Mouse (Mus musculus) heart, postnatal 0 days (tissue): ENCODE data around the gene Acyp1. TPM values are rescaled to one million over a fixed set of nuclear protein-coding genes. Genes with fewer than 3 reads are reported as not detected.
"Not testable (repeated sequence)": the region's sequence is repeated elsewhere in the genome, so short reads cannot be mapped to it uniquely, and the experiment has no call there.

Experiments
- ATAC-seq: fragments of 200-750 bp; cut with Nextera tagmentation; 2 replicates; pipeline ENCODE4 v1.8.0; 2017; ENCODE audit warnings: low read depth, moderate number of reproducible peaks, moderate library complexity; ENCODE audit not compliant: insufficient read depth
- DNase-seq: peaks from one replicate; pipeline ENCODE4 v3.0.0-alpha.2; 2016; ENCODE audit warnings: low spot score
- H3K27ac ChIP-seq: fragments of 300-500 bp; sonication (generic); 2 replicates; pipeline ENCODE4 v1.5.1; 2014; ENCODE audit warnings: low read depth, mild to moderate bottlenecking
- H3K27me3 ChIP-seq: fragments of 300-500 bp; sonication (generic); 2 replicates; pipeline ENCODE4 v1.6.1; 2014; ENCODE audit warnings: low read length, mixed read lengths; ENCODE audit not compliant: control insufficient read depth, insufficient read depth
- H3K36me3 ChIP-seq: fragments of 300-500 bp; sonication (generic); replicated peaks from 2 replicates; pipeline ENCODE4 v1.6.1; 2014; ENCODE audit warnings: low read length, mixed read lengths; ENCODE audit not compliant: control insufficient read depth, insufficient read depth
- H3K4me1 ChIP-seq: fragments of 300-500 bp; sonication (generic); 2 replicates; pipeline ENCODE4 v1.6.1; 2014; ENCODE audit warnings: antibody characterized with exemption; ENCODE audit not compliant: control insufficient read depth, insufficient read depth
- H3K4me2 ChIP-seq: fragments of 300-500 bp; sonication (generic); 2 replicates; pipeline ENCODE4 v1.6.1; 2014; ENCODE audit warnings: low read depth, mild to moderate bottlenecking, low read length, moderate library complexity
- H3K4me3 ChIP-seq: fragments of 300-500 bp; sonication (generic); 2 replicates; pipeline ENCODE4 v1.5.1; 2014; ENCODE audit warnings: low read depth, low read length
- H3K9ac ChIP-seq: fragments of 300-500 bp; sonication (generic); replicated peaks from 2 replicates; pipeline ENCODE4 v1.6.1; 2014; ENCODE audit warnings: low read depth, low read length, mixed read lengths
- H3K9me3 ChIP-seq: fragments of 300-500 bp; sonication (generic); replicated peaks from 2 replicates; pipeline ENCODE4 v1.6.1; 2016; ENCODE audit warnings: low read length; ENCODE audit not compliant: control insufficient read depth
- CTCF ChIP-seq: IDR thresholded peaks from 2 replicates; pipeline ENCODE4 v1.5.1; 2016; ENCODE audit warnings: antibody characterized with exemption, control low read depth, low read depth
- EP300 ChIP-seq: IDR thresholded peaks from 2 replicates; pipeline ENCODE4 v1.6.1; 2016; ENCODE audit warnings: antibody characterized with exemption, low read depth
- WGBS: fragments of 180-500 bp; shearing (Covaris S2); extraction: QIAGEN DNeasy Blood & Tissue Kit; methylation state at CpG from one replicate; pipeline ENCODE4 v1.1.7; 2014; 5-methylcytosine and 5-hydroxymethylcytosine counted together
- polyA plus RNA-seq: library from polyadenylated mRNA; unstranded; fragments of >200 nt; fragmentation: Nextera tagmentation; extraction: Ambion mirVana; gene quantifications from 2 replicates; pipeline ENCODE4 v1.2.1, GENCODE M21; 2015
- total RNA-seq: library from RNA; depleted of rRNA; stranded (reverse); fragments of >200 nt; gene quantifications from 2 replicates; pipeline ENCODE4 v1.2.3, GENCODE M21; 2014; ENCODE audit warnings: low replicate concordance

Acyp1 gene
- total and polyA plus RNA-seq, 2 experiments from 2014 or later: 18.1 to 59.8 TPM

GRCm38 (mm10) chr12:85289157-85290000 is 1.1 kb upstream of the Acyp1 start:
- H3K4me2 ChIP-seq: peak overlapping the region; percentile 69
- H3K9ac ChIP-seq: no peak overlapping the region
- 34% methylated on average over 24 of the region's 24 CpGs for WGBS
- H3K27ac ChIP-seq: peak overlapping the region; percentile 82
- ATAC-seq (peak; percentile 15), DNase-seq (peak; percentile 39)
- no peaks in the 10 kb centered on the region; the same call in 1 of the 2 replicates for H3K9me3 ChIP-seq
- no peaks in the 10 kb centered on the region for H3K27me3 ChIP-seq
- H3K36me3 ChIP-seq: no peaks in the 10 kb centered on the region
- H3K4me1 ChIP-seq: peaks cover 19% of the 10 kb centered on the region
- TF ChIP-seq EP300 (no peak), CTCF (no peak)
- H3K4me3 ChIP-seq: peak overlapping the region; percentile 53

- ATAC-seq: peak; percentile 92
- H3K9ac ChIP-seq: peak within 1 kb of the TSS; percentile 37
- no peaks in the 10 kb centered on the region for H3K27me3 ChIP-seq
- peaks cover 19% of the 10 kb centered on the region for H3K4me1 ChIP-seq
- no peak for TF ChIP-seq EP300
- no peak for TF ChIP-seq CTCF
- WGBS: 2% methylated on average over 29 of the region's 31 CpGs
- peak; percentile 95 for DNase-seq
- H3K9me3 ChIP-seq: no peaks in the 10 kb centered on the region
- peak within 1 kb of the TSS; percentile 53 for H3K4me3 ChIP-seq
- H3K36me3 ChIP-seq: no peaks in the 10 kb centered on the region
- peak within 1 kb of the TSS; percentile 82 for H3K27ac ChIP-seq
- peak within 1 kb of the TSS; percentile 69 for H3K4me2 ChIP-seq
These were observed 383 bp upstream of the Acyp1 start, which contains the start of gene Zc2hc1c for GRCm38 (mm10) chr12:85288486-85289156. TSS of gene Zc2hc1c (plus strand) at chr12:85288591.

- no peak for DNase-seq
- H3K9me3 ChIP-seq: no peaks in the 10 kb centered on the region
- TF ChIP-seq EP300 (no peak), CTCF (peak; percentile 57)
- no peak overlapping the region for H3K27ac ChIP-seq
- H3K4me3 ChIP-seq: no peak overlapping the region
- H3K4me2 ChIP-seq: no peak overlapping the region
- H3K36me3 ChIP-seq: no peaks in the 10 kb centered on the region
- no peak overlapping the region for H3K9ac ChIP-seq
- ATAC-seq: no peak
- 47% methylated on average over 2 of the region's 5 CpGs for WGBS
- H3K27me3 ChIP-seq: no peaks in the 10 kb centered on the region
- peaks cover 19% of the 10 kb centered on the region for H3K4me1 ChIP-seq
These were observed 1.3 kb downstream of the Acyp1 start for GRCm38 (mm10) chr12:85286941-85287340.

- Histone ChIP-seq H3K9me3 (no peaks in the 10 kb centered on the region), H3K9ac (no peak overlapping the region), H3K27ac (no peak overlapping the region), H3K4me2 (no peak overlapping the region), H3K27me3 (no peaks in the 10 kb centered on the region), H3K4me1 (peaks cover 11% of the 10 kb centered on the region), H3K36me3 (no peaks in the 10 kb centered on the region), H3K4me3 (no peak overlapping the region)
- WGBS: 89% methylated on average over 4 of the region's 4 CpGs
- no peak for DNase-seq
- TF ChIP-seq EP300 (no peak), CTCF (no peak)
- ATAC-seq: no peak
These were observed 3.2 kb downstream of the Acyp1 start for GRCm38 (mm10) chr12:85284996-85285395.

GRCm38 (mm10) chr12:85284331-85284730 is 3.9 kb downstream of the Acyp1 start:
- TF ChIP-seq CTCF (no peak), EP300 (no peak)
- Histone ChIP-seq H3K4me3 (no peak overlapping the region), H3K27me3 (no peaks in the 10 kb centered on the region), H3K4me1 (peaks cover 11% of the 10 kb centered on the region), H3K9ac (no peak overlapping the region), H3K27ac (no peak overlapping the region), H3K9me3 (no peaks in the 10 kb centered on the region), H3K4me2 (no peak overlapping the region), H3K36me3 (no peaks in the 10 kb centered on the region)
- ATAC-seq: no peak
- DNase-seq: no peak
- 59% methylated on average over 8 of the region's 8 CpGs for WGBS

- not testable (repeated sequence) for ATAC-seq, H3K36me3 ChIP-seq
These were observed 6.5 kb downstream of the Acyp1 start for GRCm38 (mm10) chr12:85281756-85282155.

More at GRCm38 (mm10) chr12:85281756-85282155, 6.5 kb downstream of the Acyp1 start:
- H3K4me3 ChIP-seq, H3K4me2 ChIP-seq, H3K9ac ChIP-seq, H3K27me3 ChIP-seq, H3K9me3 ChIP-seq, DNase-seq, H3K4me1 ChIP-seq, H3K27ac ChIP-seq: not testable (repeated sequence)
- WGBS: 82% methylated on average over 1 of the region's 4 CpGs
